Mouse (Mus musculus): Measurements from ENCODE around the gene Gabrg3. TPM values are rescaled to one million over a fixed set of nuclear protein-coding genes. Genes with fewer than 3 reads are reported as not detected.
"Not testable (repeated sequence)": the region's sequence is repeated elsewhere in the genome, so short reads cannot be mapped to it uniquely, and the experiment has no call there.

Gene Gabrg3
- polyA plus RNA-seq, 1 experiment, result 0.22 TPM

GRCm38 (mm10) chr7:57312018-57312417 is 75.0 kb downstream of the Gabrg3 start:
- DNase-seq (ENCODE audit: low read depth), result no peak

- no peak for DNase-seq (ENCODE audit: low read depth)
These were observed 79.7 kb downstream of the Gabrg3 start for GRCm38 (mm10) chr7:57307337-57307736.

GRCm38 (mm10) chr7:57296639-57297038 is 90.3 kb downstream of the Gabrg3 start:
- DNase-seq (ENCODE audit: low read depth), result no peak

GRCm38 (mm10) chr7:57294127-57294526 is 92.9 kb downstream of the Gabrg3 start:
- DNase-seq (ENCODE audit: low read depth), result no peak

- DNase-seq (ENCODE audit: low read depth), result no peak
These were observed 93.4 kb downstream of the Gabrg3 start for GRCm38 (mm10) chr7:57293564-57293963.

GRCm38 (mm10) chr7:57283186-57283585 is 103.8 kb downstream of the Gabrg3 start:
- no peak for DNase-seq (ENCODE audit: low read depth)

- no peak for DNase-seq (ENCODE audit: low read depth)
These were observed 108.1 kb downstream of the Gabrg3 start for GRCm38 (mm10) chr7:57278841-57279240.

- DNase-seq (ENCODE audit: low read depth), result no peak
These were observed 126.8 kb downstream of the Gabrg3 start for GRCm38 (mm10) chr7:57260201-57260600.

- no peak for DNase-seq (ENCODE audit: low read depth)
These were observed 128.0 kb downstream of the Gabrg3 start for GRCm38 (mm10) chr7:57258893-57259574.

GRCm38 (mm10) chr7:57243981-57244380 is 143.0 kb downstream of the Gabrg3 start:
- DNase-seq (ENCODE audit: low read depth), result no peak

GRCm38 (mm10) chr7:57214119-57214518 is 172.9 kb downstream of the Gabrg3 start:
- no peak for DNase-seq (ENCODE audit: low read depth)

- DNase-seq (ENCODE audit: low read depth), result no peak
These were observed 201.0 kb downstream of the Gabrg3 start for GRCm38 (mm10) chr7:57186015-57186414.

GRCm38 (mm10) chr7:57175891-57176545 is 211.0 kb downstream of the Gabrg3 start:
- not testable (repeated sequence) for DNase-seq (ENCODE audit: low read depth)

GRCm38 (mm10) chr7:57166931-57167330 is 220.1 kb downstream of the Gabrg3 start:
- no peak for DNase-seq (ENCODE audit: low read depth)

- DNase-seq (ENCODE audit: low read depth), result no peak
These were observed 228.8 kb downstream of the Gabrg3 start for GRCm38 (mm10) chr7:57158211-57158610.

GRCm38 (mm10) chr7:57153743-57154142 is 233.2 kb downstream of the Gabrg3 start:
- DNase-seq (ENCODE audit: low read depth), result no peak

GRCm38 (mm10) chr7:57150768-57151167 is 236.2 kb downstream of the Gabrg3 start:
- DNase-seq (ENCODE audit: low read depth), result no peak

GRCm38 (mm10) chr7:57138072-57138704 is 248.8 kb downstream of the Gabrg3 start:
- no peak for DNase-seq (ENCODE audit: low read depth)

- no peak for DNase-seq (ENCODE audit: low read depth)
These were observed 254.0 kb downstream of the Gabrg3 start for GRCm38 (mm10) chr7:57133009-57133408.

- DNase-seq (ENCODE audit: low read depth), result no peak
These were observed 254.5 kb downstream of the Gabrg3 start for GRCm38 (mm10) chr7:57132471-57132870.

GRCm38 (mm10) chr7:57100065-57100464 is 286.9 kb downstream of the Gabrg3 start:
- DNase-seq (ENCODE audit: low read depth), result no peak

GRCm38 (mm10) chr7:57082071-57082470 is 304.9 kb downstream of the Gabrg3 start:
- DNase-seq (ENCODE audit: low read depth), result no peak
